Mouse (Mus musculus) heart, embryonic 12.5 days (tissue): ENCODE measurements at regions not wholly inside any gene's neighbourhood (a gene's known extent, or its start where the extent isn't known, plus 50 kb on each side); places are given as distances from the start of the nearest gene placed in this dataset.
A peak's percentile ranks its signal among the peaks of the same experiment; 100 is the strongest.

ENCODE experiments used
- ATAC-seq: fragments of 200-750 bp; cut with Nextera tagmentation; 2 replicates; pipeline ENCODE4 v1.8.0; 2017; ENCODE audit warnings: moderate TSS enrichment, moderate library complexity; ENCODE audit not compliant: insufficient number of reproducible peaks, low FRiP score
- H3K27ac ChIP-seq: fragments of 300-500 bp; sonication (generic); 2 replicates; pipeline ENCODE4 v1.5.1; 2016; ENCODE audit warnings: mild to moderate bottlenecking, moderate library complexity; ENCODE audit not compliant: poor library complexity, severe bottlenecking
- H3K27me3 ChIP-seq: fragments of 300-500 bp; sonication (generic); replicated peaks from 2 replicates; pipeline ENCODE4 v1.6.1; 2016; ENCODE audit warnings: mild to moderate bottlenecking, moderate library complexity
- H3K36me3 ChIP-seq: fragments of 300-500 bp; sonication (generic); 2 replicates; pipeline ENCODE4 v1.6.1; 2016; ENCODE audit warnings: mild to moderate bottlenecking, moderate library complexity
- H3K4me1 ChIP-seq: fragments of 300-500 bp; sonication (generic); replicated peaks from 2 replicates; pipeline ENCODE4 v1.6.1; 2016; ENCODE audit warnings: mild to moderate bottlenecking
- H3K4me2 ChIP-seq: fragments of 300-500 bp; sonication (generic); 2 replicates; pipeline ENCODE4 v1.6.1; 2016; ENCODE audit warnings: mild to moderate bottlenecking, moderate library complexity
- H3K4me3 ChIP-seq: fragments of 300-500 bp; sonication (generic); 2 replicates; pipeline ENCODE4 v1.5.1; 2016; ENCODE audit warnings: mild to moderate bottlenecking
- H3K9ac ChIP-seq: fragments of 300-500 bp; sonication (generic); 2 replicates; pipeline ENCODE4 v1.6.1; 2016; ENCODE audit warnings: mild to moderate bottlenecking, moderate library complexity
- H3K9me3 ChIP-seq: fragments of 300-500 bp; sonication (generic); replicated peaks from 2 replicates; pipeline ENCODE4 v1.6.1; 2016; ENCODE audit warnings: mild to moderate bottlenecking, moderate library complexity
- WGBS: fragments of 180-500 bp; shearing (Covaris S2); methylation state at CpG from one replicate; pipeline ENCODE4 v1.1.7; 2016; 5-methylcytosine and 5-hydroxymethylcytosine counted together

- no peak for ATAC-seq
- Histone ChIP-seq H3K4me3 (no peak overlapping the region), H3K9ac (no peak overlapping the region), H3K27me3 (no peaks in the 10 kb centered on the region), H3K9me3 (no peaks in the 10 kb centered on the region), H3K36me3 (no peaks in the 10 kb centered on the region), H3K4me2 (no peak overlapping the region), H3K4me1 (no peaks in the 10 kb centered on the region), H3K27ac (no peak overlapping the region)
- 62% methylated on average over 1 of the region's 1 CpGs for WGBS
Observed at GRCm38 (mm10) chr14:37296531-37296930, 161.5 kb upstream of the Ghitm start.

- Histone ChIP-seq H3K4me2 (no peak overlapping the region), H3K27me3 (no peaks in the 10 kb centered on the region), H3K9ac (no peak overlapping the region), H3K9me3 (no peaks in the 10 kb centered on the region), H3K27ac (no peak overlapping the region), H3K36me3 (no peaks in the 10 kb centered on the region), H3K4me1 (no peaks in the 10 kb centered on the region), H3K4me3 (no peak overlapping the region)
- ATAC-seq, result no peak
- WGBS, result 37% methylated on average over 4 of the region's 4 CpGs
Observed at GRCm38 (mm10) chr14:37292084-37292860, 157.2 kb upstream of the Ghitm start.

GRCm38 (mm10) chr14:37284391-37284790 lies 149.3 kb upstream of the Ghitm start:
- H3K36me3 ChIP-seq, result no peaks in the 10 kb centered on the region
- no peak overlapping the region for H3K27ac ChIP-seq
- H3K4me1 ChIP-seq, result no peaks in the 10 kb centered on the region
- no peak for ATAC-seq
- no peaks in the 10 kb centered on the region for H3K27me3 ChIP-seq
- no peaks in the 10 kb centered on the region for H3K9me3 ChIP-seq
- H3K4me2 ChIP-seq, result no peak overlapping the region
- H3K4me3 ChIP-seq, result no peak overlapping the region
- H3K9ac ChIP-seq, result no peak overlapping the region
- 44% methylated on average over 5 of the region's 5 CpGs for WGBS

- no peaks in the 10 kb centered on the region for H3K9me3 ChIP-seq
- no peak for ATAC-seq
- no peak overlapping the region for H3K4me3 ChIP-seq
- H3K27me3 ChIP-seq, result no peaks in the 10 kb centered on the region
- H3K4me2 ChIP-seq, result no peak overlapping the region
- no peak overlapping the region for H3K27ac ChIP-seq
- WGBS, result 59% methylated on average over 2 of the region's 2 CpGs
- H3K36me3 ChIP-seq, result no peaks in the 10 kb centered on the region
- H3K9ac ChIP-seq, result no peak overlapping the region
- no peaks in the 10 kb centered on the region for H3K4me1 ChIP-seq
Observed at GRCm38 (mm10) chr14:37279356-37279755, 144.3 kb upstream of the Ghitm start.

- no peaks in the 10 kb centered on the region for H3K9me3 ChIP-seq
- ATAC-seq, result no peak
- H3K9ac ChIP-seq, result no peak overlapping the region
- no peaks in the 10 kb centered on the region for H3K27me3 ChIP-seq
- no peak overlapping the region for H3K4me3 ChIP-seq
- no peak overlapping the region for H3K4me2 ChIP-seq
- H3K27ac ChIP-seq, result no peak overlapping the region
- 52% methylated on average over 7 of the region's 7 CpGs for WGBS
- no peaks in the 10 kb centered on the region for H3K36me3 ChIP-seq
- H3K4me1 ChIP-seq, result no peaks in the 10 kb centered on the region
Observed at GRCm38 (mm10) chr14:37276728-37277695, 141.9 kb upstream of the Ghitm start.

- H3K4me3 ChIP-seq, result no peak overlapping the region
- 75% methylated on average over 2 of the region's 2 CpGs for WGBS
- H3K4me1 ChIP-seq, result peaks cover 7% of the 10 kb centered on the region
- no peak overlapping the region for H3K4me2 ChIP-seq
- no peak for ATAC-seq
- H3K36me3 ChIP-seq, result no peaks in the 10 kb centered on the region
- no peak overlapping the region for H3K9ac ChIP-seq
- H3K9me3 ChIP-seq, result no peaks in the 10 kb centered on the region
- H3K27ac ChIP-seq, result no peak overlapping the region
- H3K27me3 ChIP-seq, result no peaks in the 10 kb centered on the region
Observed at GRCm38 (mm10) chr14:37272063-37272462, 137.0 kb upstream of the Ghitm start.

GRCm38 (mm10) chr14:37271015-37271933 lies 136.2 kb upstream of the Ghitm start:
- Histone ChIP-seq H3K27me3 (no peaks in the 10 kb centered on the region), H3K9me3 (no peaks in the 10 kb centered on the region), H3K4me2 (no peak overlapping the region), H3K27ac (no peak overlapping the region), H3K36me3 (no peaks in the 10 kb centered on the region), H3K9ac (no peak overlapping the region), H3K4me3 (no peak overlapping the region), H3K4me1 (peaks cover 7% of the 10 kb centered on the region)
- no peak for ATAC-seq
- 42% methylated on average over 6 of the region's 6 CpGs for WGBS

- H3K27ac ChIP-seq, result no peak overlapping the region
- H3K36me3 ChIP-seq, result no peaks in the 10 kb centered on the region
- no peaks in the 10 kb centered on the region for H3K27me3 ChIP-seq
- H3K9me3 ChIP-seq, result no peaks in the 10 kb centered on the region
- H3K9ac ChIP-seq, result no peak overlapping the region
- H3K4me3 ChIP-seq, result no peak overlapping the region
- WGBS, result 47% methylated on average over 2 of the region's 2 CpGs
- ATAC-seq, result no peak
- H3K4me2 ChIP-seq, result no peak overlapping the region
- H3K4me1 ChIP-seq, result peaks cover 7% of the 10 kb centered on the region
Observed at GRCm38 (mm10) chr14:37269920-37270319, 134.8 kb upstream of the Ghitm start.

GRCm38 (mm10) chr14:37238632-37239032 lies 103.6 kb upstream of the Ghitm start:
- no peak overlapping the region for H3K4me2 ChIP-seq
- H3K27ac ChIP-seq, result no peak overlapping the region
- WGBS, result 31% methylated on average over 4 of the region's 4 CpGs
- ATAC-seq, result peak; percentile 53; the same call in 1 of the 2 replicates
- no peak overlapping the region for H3K4me3 ChIP-seq
- H3K27me3 ChIP-seq, result no peaks in the 10 kb centered on the region
- no peaks in the 10 kb centered on the region; the same call in 1 of the 2 replicates for H3K9me3 ChIP-seq
- H3K4me1 ChIP-seq, result no peaks in the 10 kb centered on the region
- H3K9ac ChIP-seq, result no peak overlapping the region
- H3K36me3 ChIP-seq, result no peaks in the 10 kb centered on the region

- no peaks in the 10 kb centered on the region for H3K36me3 ChIP-seq
- no peaks in the 10 kb centered on the region for H3K27me3 ChIP-seq
- H3K4me3 ChIP-seq, result no peak overlapping the region
- no peaks in the 10 kb centered on the region; the same call in 1 of the 2 replicates for H3K9me3 ChIP-seq
- WGBS, result 78% methylated on average over 5 of the region's 5 CpGs
- H3K9ac ChIP-seq, result no peak overlapping the region
- no peak overlapping the region for H3K27ac ChIP-seq
- no peaks in the 10 kb centered on the region for H3K4me1 ChIP-seq
- ATAC-seq, result no peak
- no peak overlapping the region for H3K4me2 ChIP-seq
Observed at GRCm38 (mm10) chr14:37237191-37237590, 102.1 kb upstream of the Ghitm start.
